Mouse (Mus musculus) embryonic fibroblast, embryonic 13.5 days (primary cell): ENCODE data around the gene Olfr592.

Experiments
- CTCF ChIP-seq: IDR thresholded peaks from 2 replicates; pipeline ENCODE4 v1.5.1; 2011; ENCODE audit warnings: mild to moderate bottlenecking, control low read depth, low read length, moderate library complexity, borderline replicate concordance; ENCODE audit not compliant: insufficient read depth
- POLR2A ChIP-seq: IDR thresholded peaks from 2 replicates; pipeline ENCODE4 v1.6.1; 2011; ENCODE audit warnings: low read depth, mild to moderate bottlenecking, control low read depth, low read length, moderate library complexity

DNA sequence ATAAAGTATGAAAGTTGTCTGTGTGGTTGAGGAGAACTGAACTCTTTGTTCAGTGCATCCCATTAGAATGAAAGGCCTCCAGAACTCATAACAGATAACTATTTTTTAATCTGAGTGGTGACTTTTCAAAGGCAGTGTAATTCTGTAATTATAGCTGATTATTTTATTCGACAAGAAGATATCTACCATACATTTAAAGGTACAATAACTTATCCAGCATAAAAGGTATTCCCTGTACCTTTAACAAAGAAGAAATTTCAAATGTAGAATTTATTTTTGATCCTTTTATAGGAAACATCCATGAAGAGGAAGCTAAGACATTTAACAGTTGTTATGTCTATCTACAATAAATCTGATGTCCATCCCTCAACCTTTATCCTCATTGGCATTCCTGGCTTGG lies 27.0 kb downstream of the Olfr592 start, which contains the start of gene Olfr593:
- TF ChIP-seq CTCF (no peak), POLR2A (no peak)
